ENCODE assay signal across 8 mouse cellular contexts in the genomic region with DNA sequence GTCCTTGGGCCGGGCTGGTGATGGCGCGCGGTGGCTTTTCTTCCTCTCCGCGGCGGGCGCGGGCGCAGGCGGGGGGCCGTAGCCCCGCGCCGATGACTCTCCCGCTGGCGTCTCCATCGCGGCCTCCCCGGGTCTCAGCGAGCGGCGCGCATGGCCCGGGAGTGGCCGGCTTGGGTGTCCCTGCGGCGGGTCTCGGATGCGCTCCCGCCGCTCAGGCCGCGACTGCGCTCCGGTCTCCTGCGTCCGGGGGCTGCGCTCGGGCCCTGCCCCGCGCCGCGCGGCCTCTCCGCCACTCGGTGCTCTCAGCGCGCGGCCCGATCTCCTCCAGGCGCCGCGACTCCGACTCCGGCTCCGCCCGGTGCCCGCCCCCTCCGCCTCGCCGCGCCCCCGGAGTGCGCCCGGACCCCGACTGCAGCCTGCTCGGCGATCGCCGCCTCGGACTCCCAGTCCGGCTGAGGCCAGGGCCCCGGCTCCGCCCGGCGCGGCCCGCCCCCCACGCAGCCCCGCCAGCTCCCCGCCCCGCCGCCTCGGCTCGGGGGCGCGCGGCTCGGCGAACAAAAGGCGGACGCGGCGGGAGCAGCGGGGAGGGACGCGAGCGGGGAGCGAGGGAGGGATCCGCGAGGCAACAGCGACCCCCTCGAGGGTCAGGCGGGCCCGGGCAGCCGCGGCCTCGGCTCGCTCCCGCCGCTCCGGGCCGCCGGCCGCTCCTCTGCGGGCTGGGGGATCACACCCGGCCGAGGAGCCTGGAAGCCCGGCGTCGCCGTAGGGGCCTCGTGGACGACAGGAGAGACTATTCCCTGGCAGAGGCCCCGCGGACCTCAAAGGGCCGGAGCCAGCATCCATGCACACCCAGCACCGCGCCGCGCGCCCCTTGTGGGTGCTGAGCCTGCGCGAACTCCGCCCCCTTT. TPM values are rescaled to one million over a fixed set of nuclear protein-coding genes. Genes with fewer than 3 reads are reported as not detected.
A peak's percentile ranks its signal among the peaks of the same experiment; 100 is the strongest.
DNase-seq lines count a peak whose midpoint lies in the region; ATAC-seq and TF ChIP-seq lines count a peak whose summit lies in the region.

A gene (minus strand): TSS at position 462 of the 908 bp plus-strand sequence.

- under 1% methylated on average over 110 of the region's 136 CpGs for WGBS in forebrain, postnatal 0 days
- WGBS in lung, embryonic 14.5 days, result under 1% methylated on average over 118 of the region's 136 CpGs

- H3K27me3 ChIP-seq in ES-Bruce4 (ENCODE audit: control insufficient read depth, insufficient read depth, low read length, poor library complexity, severe bottlenecking), result peaks cover 5% of the 10 kb centered on the region; the same call in 1 of the 2 replicates
- H3K27me3 ChIP-seq in forebrain, postnatal 0 days (ENCODE audit: insufficient read depth, low read length), result no peaks in the 10 kb centered on the region
- H3K27me3 ChIP-seq in lung, embryonic 14.5 days (ENCODE audit: insufficient read depth, low read length), result no peaks in the 10 kb centered on the region

- H3K9me3 ChIP-seq in ES-Bruce4 (replicated peaks; ENCODE audit: control insufficient read depth, insufficient read depth, low read length, poor library complexity, severe bottlenecking), result no peaks in the 10 kb centered on the region
- H3K9me3 ChIP-seq in forebrain, postnatal 0 days (ENCODE audit: low read length), result no peaks in the 10 kb centered on the region
- H3K9me3 ChIP-seq in lung, embryonic 14.5 days (ENCODE audit: low read depth, low read length), result no peaks in the 10 kb centered on the region

- peak within 1 kb of the TSS; percentile 85 for H3K9ac ChIP-seq in ES-Bruce4 (ENCODE audit: low read depth, poor library complexity, severe bottlenecking)
- H3K9ac ChIP-seq in forebrain, postnatal 0 days, result peak within 1 kb of the TSS; percentile 94
- H3K9ac ChIP-seq in lung, embryonic 14.5 days, result peak within 1 kb of the TSS; percentile 95

- no peaks in the 10 kb centered on the region for H3K4me1 ChIP-seq in ES-Bruce4 (ENCODE audit: control insufficient read depth, insufficient read depth, low read length)
- H3K4me1 ChIP-seq in forebrain, postnatal 0 days (ENCODE audit: insufficient read depth), result peaks cover 38% of the 10 kb centered on the region
- H3K4me1 ChIP-seq in lung, embryonic 14.5 days (ENCODE audit: insufficient read depth), result peaks cover 36% of the 10 kb centered on the region

- H3K4me3 ChIP-seq in ES-Bruce4 (ENCODE audit: low read depth, low read length), result peak within 1 kb of the TSS; percentile 88
- H3K4me3 ChIP-seq in forebrain, postnatal 0 days (ENCODE audit: low read depth, low read length), result peak within 1 kb of the TSS; percentile 92
- H3K4me3 ChIP-seq in lung, embryonic 14.5 days (ENCODE audit: low read depth, low read length), result peak within 1 kb of the TSS; percentile 91

- TF ChIP-seq EP300 in ES-Bruce4 (IDR thresholded peaks at IDR 0.05; ENCODE audit: insufficient read depth, low read depth, low read length), result no peak

- peak within 1 kb of the TSS; percentile 94 for H3K4me2 ChIP-seq in forebrain, postnatal 0 days (ENCODE audit: low read depth)
- peak within 1 kb of the TSS; percentile 96 for H3K4me2 ChIP-seq in lung, embryonic 14.5 days

- peak; percentile 26 for TF ChIP-seq CTCF in ES-Bruce4 (IDR thresholded peaks at IDR 0.05; ENCODE audit: low read depth, low read length)
- TF ChIP-seq CTCF in forebrain, postnatal 0 days (IDR thresholded peaks at IDR 0.05; ENCODE audit: low read depth), result peak; percentile 58
- peak; percentile 46; the same call in 1 of the 2 replicates for TF ChIP-seq CTCF in lung, embryonic 14.5 days (IDR thresholded peaks at IDR 0.05; ENCODE audit: low read depth)

- H3K27ac ChIP-seq in ES-Bruce4 (ENCODE audit: insufficient read depth, low read length), result no peak within 1 kb of the TSS
- peak within 1 kb of the TSS; percentile 97 for H3K27ac ChIP-seq in forebrain, postnatal 0 days (ENCODE audit: low read depth, low read length)
- H3K27ac ChIP-seq in lung, embryonic 14.5 days (ENCODE audit: low read depth), result peak within 1 kb of the TSS; percentile 97

- DNase-seq in cerebellum, adult 11-12 months, result peak; percentile 88
- peak; percentile 89 for DNase-seq in forebrain, postnatal 0 days
- DNase-seq in heart, postnatal 25 days (ENCODE audit: low spot score), result peak; percentile 91
- peak; percentile 62 to 76 for DNase-seq in layer of hippocampus, adult 8-10 months (ENCODE audit: low spot score in 2 of 2)
- DNase-seq in lung, embryonic 14.5 days, result peak; percentile 94
- DNase-seq in ovary, postnatal 14 days (ENCODE audit: low spot score), result peak; percentile 78
- DNase-seq in thymus, postnatal 36 days, result peak; percentile 65 to 68

- ATAC-seq in forebrain, postnatal 0 days, result peak; percentile 86
- ATAC-seq in lung, embryonic 14.5 days (ENCODE audit: insufficient read depth), result peak; percentile 90

- TF ChIP-seq POLR2A in ES-Bruce4 (IDR thresholded peaks at IDR 0.05; ENCODE audit: insufficient read depth, low read length), result no peak

- intact Hi-C loops in heart, postnatal 25 days (cut with DNase I), result loop anchor here (2.0 to 5.0 kb wide), 2 partner anchors 24 to 37 kb away; no protein-coding TSS in a partner anchor

- H3K36me3 ChIP-seq in ES-Bruce4 (ENCODE audit: control insufficient read depth, insufficient read depth, low read length, poor library complexity, severe bottlenecking), result no peaks in the 10 kb centered on the region
- peaks cover 6% of the 10 kb centered on the region; the same call in 1 of the 2 replicates for H3K36me3 ChIP-seq in forebrain, postnatal 0 days (ENCODE audit: insufficient read depth)
- peaks cover 17% of the 10 kb centered on the region; the same call in 1 of the 2 replicates for H3K36me3 ChIP-seq in lung, embryonic 14.5 days (ENCODE audit: insufficient read depth)

RNA-seq across cellular contexts. Expression of the gene that starts here (rescaled TPM):
- 9.8 and 11.5 TPM in 2 replicates for polyA plus RNA-seq in ES-Bruce4 (2011; ENCODE audit: insufficient read depth, insufficient read length, low read depth, missing spikeins)
- total RNA-seq in forebrain, postnatal 0 days (2014; rRNA removed), result 80.5 and 93.7 TPM in 2 replicates
- 3.1 and 3.9 TPM in 2 replicates for polyA plus RNA-seq in forebrain, postnatal 0 days (2015; fragmentation: Nextera tagmentation; extraction: Ambion mirVana)
- total RNA-seq in heart, postnatal 25 days (2021), result 10 to 100 TPM; 11.9 to 14.1 TPM
- total RNA-seq in layer of hippocampus, adult 8-10 months (2022), result 10 to 100 TPM; 30.9 to 38.3 (median 34.4) TPM
- 8.6 and 8.9 TPM in 2 replicates for polyA plus RNA-seq in lung, embryonic 14.5 days (2014; fragmentation: Nextera tagmentation; extraction: Ambion mirVana)
